Mouse (Mus musculus) cerebellum, postnatal 10 days (tissue): ENCODE data around the gene Kcnab3.

Experiments used
- DNase-seq, 2 experiments: peaks; one replicate each; pipeline ENCODE4 v3.0.0; 2021; ENCODE audit warnings: mixed read lengths in 2 of 2

The Kcnab3 gene

DNA sequence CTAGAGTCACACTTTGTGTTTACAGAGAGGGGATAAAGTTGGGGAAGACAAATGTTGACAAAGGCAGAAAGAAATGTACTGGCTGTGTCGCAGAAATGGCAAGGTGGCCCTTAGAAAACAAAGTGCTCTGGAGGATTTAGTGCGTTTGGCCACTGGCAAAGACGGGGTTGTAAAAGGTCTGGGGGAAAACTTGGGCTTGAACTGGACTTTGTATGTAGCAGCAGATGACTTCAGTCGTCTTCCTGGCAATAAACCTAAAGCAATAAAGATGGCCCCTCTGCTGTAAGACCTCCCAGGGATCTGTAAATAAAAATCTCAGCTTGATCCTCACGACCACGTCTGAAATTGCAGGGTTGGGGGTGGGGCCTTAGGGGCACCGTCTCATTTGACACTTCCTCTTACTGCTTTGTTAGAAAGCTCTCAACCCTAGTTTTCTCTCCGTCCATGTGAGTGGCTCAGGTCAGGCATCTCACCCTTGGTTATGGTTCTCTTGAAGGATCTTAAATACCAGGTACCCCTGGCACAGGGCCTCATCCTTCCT is 6.7 kb downstream of the Kcnab3 start:
- DNase-seq: no peak

- no peak for DNase-seq
These were observed 7.9 kb downstream of the Kcnab3 start for GRCm38 (mm10) chr11:69333922-69334321.

DNA sequence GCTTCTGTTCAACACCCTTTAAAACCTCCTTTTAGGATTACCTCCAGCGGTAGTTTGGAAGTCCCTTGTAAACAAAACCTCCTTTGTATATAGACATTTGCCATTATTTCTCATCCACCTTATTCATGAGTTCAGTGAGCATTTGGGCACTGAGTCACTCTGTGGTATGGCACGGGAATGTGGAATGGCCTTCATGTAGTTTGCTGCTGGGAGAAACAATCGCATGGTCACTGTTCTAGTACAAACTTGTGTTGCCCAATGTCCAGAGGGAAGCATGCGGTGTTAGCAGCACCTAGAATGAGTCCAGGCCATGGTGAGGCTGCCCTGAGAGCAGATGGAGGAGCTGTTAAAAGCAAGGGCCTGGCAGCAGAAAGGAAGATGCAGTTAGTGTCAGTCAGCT is 8.7 kb downstream of the Kcnab3 start:
- DNase-seq: no peak

DNA sequence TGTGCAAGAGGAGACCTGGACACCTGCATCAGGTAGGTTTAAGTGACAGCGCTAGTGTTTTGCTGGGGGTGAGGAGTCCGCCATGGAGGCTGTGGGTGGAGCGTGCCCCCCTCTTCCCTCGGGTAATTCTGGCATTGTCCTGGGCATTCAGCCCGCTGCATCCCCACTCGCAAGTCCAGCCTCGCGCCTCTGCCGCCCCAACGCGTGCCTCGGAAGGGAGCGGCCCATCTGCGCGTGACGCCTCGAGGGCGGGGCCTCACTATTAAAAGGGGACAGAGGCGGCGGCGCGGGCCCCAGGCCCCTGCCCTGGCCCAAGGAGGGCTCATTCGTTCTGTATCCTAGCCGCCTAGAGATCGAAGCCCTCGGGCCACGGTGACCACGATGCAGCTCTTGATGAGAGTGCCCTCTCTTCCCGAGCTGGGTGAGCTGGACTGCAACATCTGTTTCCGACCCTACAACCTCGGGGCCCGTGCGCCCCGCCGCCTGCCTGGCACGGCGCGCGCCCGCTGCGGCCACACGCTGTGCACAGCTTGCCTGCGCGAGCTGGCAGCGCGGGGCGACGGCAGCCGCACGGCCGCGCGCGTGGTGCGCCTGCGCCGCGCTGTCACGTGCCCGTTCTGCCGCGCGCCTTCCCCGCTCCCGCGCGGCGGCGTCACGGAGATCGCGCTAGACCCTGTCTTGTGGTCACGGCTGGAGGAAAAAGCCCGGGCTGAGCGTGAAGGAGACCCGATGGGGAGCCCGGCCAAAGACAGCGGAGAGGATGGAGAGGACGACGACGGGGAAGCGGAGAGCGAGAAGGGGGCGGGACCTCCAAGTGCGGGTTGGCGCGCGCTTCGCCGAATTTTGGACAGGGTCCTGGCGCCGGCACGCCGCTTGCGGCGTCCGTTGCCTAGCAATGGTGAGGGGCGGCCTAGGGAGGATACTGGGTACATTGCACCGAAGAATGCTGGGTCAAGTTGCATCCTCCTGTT is 14.4 kb downstream of the Kcnab3 start, which contains the start of gene Rnf227:
TSS of gene Rnf227 (plus strand) at position 301 of the 971 bp plus-strand sequence.
- DNase-seq: peak; percentile 90 to 91

DNA sequence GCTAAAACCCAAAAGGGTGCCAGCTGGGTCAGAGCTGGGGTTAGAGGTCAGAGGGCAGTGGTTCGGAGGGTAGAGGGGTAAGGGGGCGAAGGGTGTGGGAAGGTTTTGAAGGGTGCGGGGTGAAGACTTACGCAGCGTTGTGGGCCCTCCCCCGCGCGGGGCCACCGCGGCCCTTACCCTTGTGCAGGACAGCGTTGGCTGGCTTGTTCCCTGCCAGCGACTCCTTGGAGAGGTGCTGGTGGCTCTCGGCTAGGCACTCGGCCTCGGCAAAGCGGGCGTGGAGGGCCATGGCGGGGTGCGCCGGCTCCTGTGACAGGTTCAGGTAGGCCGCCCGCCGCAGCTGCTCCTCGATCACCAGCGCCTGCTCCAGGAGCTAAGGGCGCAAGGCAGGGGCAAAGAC is 20.4 kb downstream of the Kcnab3 start:
- DNase-seq: no peak

DNA sequence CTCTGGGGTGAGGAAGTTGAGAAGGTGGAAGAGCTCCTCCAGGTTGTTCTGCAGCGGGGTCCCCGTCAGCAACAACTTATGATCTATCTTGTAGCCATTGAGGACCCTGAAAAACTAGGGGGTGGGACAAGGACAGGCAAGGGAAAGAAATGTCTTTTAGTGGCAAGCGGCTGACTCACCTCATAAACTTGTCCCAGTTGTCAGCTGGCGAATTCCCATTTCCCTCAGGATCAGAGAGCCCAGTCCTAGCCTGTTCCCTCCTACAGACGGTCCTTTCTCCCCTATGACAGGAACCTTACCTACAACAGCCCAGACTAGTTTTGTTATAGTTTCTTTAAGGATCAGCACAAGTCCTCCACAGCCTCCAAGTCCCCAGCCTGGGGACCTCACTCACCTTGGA is 30.5 kb downstream of the Kcnab3 start:
- no peak for DNase-seq

DNA sequence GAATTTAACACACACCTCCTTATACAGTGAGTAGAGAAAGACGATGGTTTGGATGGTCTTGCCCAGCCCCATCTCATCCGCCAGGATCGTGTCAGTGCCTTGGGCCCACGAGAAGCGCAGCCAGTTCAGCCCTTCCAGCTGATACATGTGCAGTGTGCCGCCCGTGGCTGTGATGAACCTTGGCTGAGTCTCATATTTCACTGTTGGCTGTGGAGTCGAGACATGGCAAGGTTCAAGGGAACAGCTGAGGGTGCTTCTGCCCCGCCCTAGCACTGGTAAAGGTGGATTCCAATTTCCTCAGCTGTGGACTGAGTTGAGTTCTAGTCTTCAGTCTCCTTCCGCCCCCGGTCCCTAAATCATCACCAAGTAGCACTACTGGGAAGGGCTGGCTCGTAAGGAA is 31.6 kb downstream of the Kcnab3 start:
- no peak for DNase-seq

DNA sequence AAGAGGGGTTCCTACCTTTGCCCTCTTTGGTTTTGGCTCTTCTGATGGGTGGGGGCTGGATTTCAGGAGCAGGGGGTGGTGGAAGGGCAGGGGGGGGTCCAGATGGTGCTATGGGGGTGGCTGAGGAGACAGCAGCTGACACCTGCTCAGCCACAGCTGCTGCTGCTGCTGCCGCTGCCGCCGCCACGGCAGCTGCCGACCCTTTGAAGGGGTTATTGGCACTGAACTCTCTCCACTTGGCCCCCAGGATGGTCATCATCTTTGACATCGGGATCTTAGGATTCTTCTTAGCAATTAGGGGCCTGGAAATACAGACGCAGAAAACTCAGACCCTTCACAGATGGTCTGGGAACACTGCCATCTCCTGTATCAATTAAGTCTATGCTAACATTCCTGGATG is 36.0 kb downstream of the Kcnab3 start:
- peak; percentile 46 to 56 for DNase-seq

DNA sequence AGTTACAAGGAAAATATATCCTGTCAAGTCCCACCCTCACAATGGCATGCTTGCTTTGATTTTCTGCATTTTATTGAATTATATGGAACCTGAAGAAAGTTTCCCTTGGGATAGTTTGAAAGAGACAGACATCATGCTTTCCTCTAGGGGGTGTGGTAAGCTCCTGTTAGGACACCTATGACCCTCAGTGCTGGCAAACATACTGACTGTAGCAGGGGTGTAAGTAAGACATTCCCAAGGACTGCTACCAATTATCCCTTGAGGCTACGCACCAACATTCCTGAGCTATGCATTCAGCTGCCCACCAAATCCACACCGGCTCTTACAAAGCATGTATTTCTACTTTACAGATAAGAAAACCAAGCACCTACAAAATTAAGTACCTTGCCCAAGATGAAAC is 36.4 kb downstream of the Kcnab3 start:
- no peak for DNase-seq

DNA sequence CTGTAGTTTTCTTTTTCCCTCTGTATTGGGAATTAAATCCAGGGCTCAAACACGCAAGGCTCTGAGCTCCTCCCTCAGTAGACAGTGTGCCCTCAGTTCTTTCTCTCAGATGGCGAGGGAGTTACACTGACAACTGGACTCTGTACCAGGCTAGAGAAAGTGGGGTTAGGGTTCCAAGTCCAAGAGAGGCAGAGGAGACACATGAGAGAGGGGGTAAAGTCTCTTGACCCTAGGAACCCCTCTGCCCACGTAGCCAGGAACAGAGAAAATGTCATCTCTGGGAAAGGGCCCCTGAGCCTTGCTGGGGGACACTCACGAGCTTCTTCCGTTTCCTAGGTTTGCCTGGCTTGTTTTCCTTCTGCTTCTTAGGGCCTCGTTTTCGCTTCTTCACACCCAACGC is 38.3 kb downstream of the Kcnab3 start:
- DNase-seq: peak in 1 of 2 experiments; percentile 31

DNA sequence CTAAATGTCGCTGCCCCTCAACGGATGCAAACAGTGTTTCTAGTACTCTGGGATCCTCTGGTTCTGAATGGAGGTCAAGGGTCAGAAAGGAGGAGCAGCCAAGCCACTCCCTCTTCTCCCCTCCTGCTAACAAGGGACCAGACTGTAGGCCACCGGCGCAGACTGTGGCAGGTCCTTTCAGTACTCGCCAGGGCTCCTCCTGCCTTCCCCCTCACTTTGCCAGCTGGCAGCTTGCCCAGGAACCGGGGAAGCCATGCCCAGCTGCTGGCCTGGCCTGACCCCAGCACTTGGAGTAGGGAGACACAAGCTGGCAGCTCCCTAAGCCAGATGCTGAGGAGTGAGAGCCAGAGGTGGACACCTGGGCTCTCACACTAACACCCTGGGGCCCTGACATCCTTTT is 38.9 kb downstream of the Kcnab3 start:
- DNase-seq: peak; percentile 99

- DNase-seq: no peak
These were observed 39.7 kb downstream of the Kcnab3 start for GRCm38 (mm10) chr11:69365722-69366121.

- peak; percentile 98 to 99 for DNase-seq
These were observed 40.2 kb downstream of the Kcnab3 start for GRCm38 (mm10) chr11:69366157-69366854.

DNA sequence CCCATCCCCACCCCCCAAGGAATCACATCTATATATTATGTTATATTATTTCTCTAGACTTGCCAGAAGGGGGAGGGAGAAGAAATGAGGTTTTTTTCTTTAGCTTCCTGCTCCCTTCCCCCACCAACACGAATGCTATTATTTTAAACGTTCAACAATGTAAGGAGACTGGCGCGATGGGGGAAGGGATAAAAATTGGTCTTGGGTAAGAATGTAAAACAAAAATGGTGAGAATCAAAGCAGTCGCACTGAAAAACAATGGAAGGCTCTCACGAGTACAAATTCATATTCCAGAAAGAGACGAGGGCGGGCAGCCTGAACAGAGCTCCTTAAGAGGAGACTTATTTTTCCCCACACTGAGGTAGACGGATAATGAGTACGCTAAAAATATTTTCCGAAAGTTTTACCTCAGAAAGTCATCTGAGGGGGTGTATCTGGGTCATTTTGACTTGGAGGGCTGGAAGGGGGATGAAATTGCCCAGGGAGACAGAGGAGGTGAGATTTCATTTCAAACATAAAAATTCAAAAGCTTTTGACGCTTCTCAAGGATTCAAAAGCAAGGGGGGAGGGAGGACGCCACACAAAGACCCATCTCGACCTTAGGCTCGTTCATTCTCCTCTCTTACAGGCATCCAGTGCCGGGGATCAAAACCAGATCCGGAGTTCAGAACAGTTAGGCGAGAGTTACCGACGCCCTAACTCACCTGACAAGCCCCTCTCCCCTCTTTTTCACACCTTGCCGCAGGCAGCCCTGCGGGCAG is 41.0 kb downstream of the Kcnab3 start:
- peak; percentile 39 to 55 for DNase-seq

DNA sequence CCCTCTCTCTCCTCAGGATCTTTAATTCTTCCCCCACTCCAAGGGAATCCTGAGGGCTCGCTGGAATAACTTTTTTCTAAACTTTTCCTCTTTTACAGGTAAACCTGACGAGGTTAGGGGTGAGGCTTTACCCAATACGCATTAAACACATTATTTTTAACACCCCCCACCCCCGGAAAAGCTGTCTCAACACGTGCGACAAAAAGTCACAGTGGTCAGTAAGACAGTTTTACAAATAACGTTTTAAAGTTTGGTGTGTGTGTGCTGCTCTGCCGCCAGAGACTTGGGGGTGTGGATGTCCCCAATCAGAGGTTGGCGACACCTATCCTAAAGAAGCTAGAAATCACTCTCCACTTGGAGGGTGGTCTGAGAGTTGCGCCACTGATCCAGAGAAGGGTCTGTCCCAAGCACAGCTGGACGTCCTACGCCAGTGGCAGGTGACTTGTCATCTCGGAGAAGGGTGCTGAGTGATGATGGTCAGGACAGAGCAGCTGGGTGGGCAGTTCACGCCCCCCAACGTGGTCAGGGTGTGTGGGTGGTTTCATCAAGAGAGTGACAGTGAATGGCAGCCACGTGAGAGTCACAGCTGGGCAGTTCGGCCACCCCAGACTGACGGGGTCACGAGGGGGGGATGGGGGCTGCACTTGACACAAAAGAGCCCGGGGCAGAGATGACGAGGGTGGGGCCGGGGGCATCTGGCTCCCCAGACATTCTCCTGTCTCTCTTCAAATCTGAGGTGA is 41.7 kb downstream of the Kcnab3 start:
- peak in 1 of 2 experiments; percentile 53 for DNase-seq

GRCm38 (mm10) chr11:69368356-69369214 is 42.5 kb downstream of the Kcnab3 start:
- peak; percentile 75 for DNase-seq

DNA sequence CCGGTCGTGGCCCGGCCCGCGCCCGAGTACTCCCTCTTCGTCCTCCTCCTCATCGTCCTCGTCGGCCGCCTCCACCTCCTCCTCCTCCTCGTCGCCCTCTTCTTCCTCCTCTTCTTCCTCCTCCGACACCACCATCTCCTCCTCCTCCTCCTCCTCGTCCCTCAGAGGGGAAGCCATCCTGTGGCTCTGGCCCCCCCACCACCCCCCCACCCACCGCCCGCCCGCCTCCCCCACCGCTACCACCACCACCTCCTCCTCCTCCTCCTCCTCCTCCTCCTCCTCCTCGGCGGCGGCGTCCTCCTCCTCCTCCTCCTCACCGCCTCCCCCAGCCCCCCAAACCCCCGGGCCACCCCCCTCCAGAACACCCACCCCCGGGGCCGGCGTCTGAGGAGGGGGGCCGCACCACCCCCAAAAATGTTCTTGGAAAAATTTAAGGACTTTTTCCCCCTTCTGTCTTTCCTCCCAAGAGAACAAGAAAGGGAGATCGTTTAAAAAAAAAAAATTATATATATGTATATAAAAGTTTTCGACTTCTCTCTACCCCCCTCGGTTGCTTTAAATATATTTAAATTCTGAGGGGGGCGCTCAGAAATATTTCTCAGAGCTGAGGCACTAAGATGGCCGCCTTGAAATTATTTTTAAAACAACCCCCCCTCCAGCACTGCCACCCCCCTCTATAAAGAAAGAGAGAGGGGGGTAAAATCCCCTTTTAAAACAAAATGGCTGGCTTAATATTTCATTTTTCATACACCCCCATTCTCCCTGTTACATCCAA is 43.3 kb downstream of the Kcnab3 start, which contains the start of gene Chd3:
TSS of gene Chd3 (minus strand) at position 192 of the 775 bp plus-strand sequence.
- DNase-seq: peak; percentile 26 to 51

GRCm38 (mm10) chr11:69369990-69370816 is 44.1 kb downstream of the Kcnab3 start:
- DNase-seq: no peak

DNA sequence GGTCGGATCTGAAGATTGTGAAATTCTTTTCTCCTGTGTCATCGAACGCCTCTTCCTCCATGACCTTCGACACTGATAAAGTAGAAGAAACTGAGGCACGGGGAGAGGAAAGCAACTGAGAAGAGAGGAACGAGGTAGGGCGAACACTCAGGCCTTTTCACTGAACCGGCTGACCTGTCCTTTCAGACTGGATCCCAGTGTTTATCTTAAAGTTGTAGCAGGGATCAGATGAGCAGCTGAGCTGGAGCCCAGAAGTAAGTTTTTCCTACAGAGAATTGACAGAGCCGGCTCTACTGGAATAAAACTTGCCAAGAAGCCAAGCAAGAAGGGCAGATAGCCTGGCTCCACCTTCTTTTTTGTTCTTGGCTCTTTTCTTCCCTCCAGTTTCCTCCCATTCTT is 44.8 kb downstream of the Kcnab3 start:
- no peak for DNase-seq
